Mouse (Mus musculus): ENCODE results near the gene Gm10260. TPM values are rescaled to one million over a fixed set of nuclear protein-coding genes. Genes with fewer than 3 reads are reported as not detected.

Gm10260 gene
- total and polyA plus RNA-seq, 3 experiments = 1.6 to 24.5 (median 24.1) TPM

GRCm38 (mm10) chr13:97774740-97775425, 14.5 kb upstream of the Gm10260 start:
- ATAC-seq (ENCODE audit: extremely low read depth, insufficient number of reproducible peaks, low FRiP score, poor library complexity, severe bottlenecking) (no peak), DNase-seq (ENCODE audit: low spot score) (no peak)
- TF ChIP-seq GATA2 (IDR thresholded peaks at IDR 0.05; ENCODE audit: borderline replicate concordance, low read depth, low read length) (no peak), TAL1 (conservative IDR thresholded peaks at IDR 0.05; ENCODE audit: low read depth, low read length) (no peak), GATA1 (IDR thresholded peaks at IDR 0.05; ENCODE audit: borderline replicate concordance, low read length) (no peak), CTCF (IDR thresholded peaks at IDR 0.05; ENCODE audit: low read depth, low read length) (no peak), POLR2AphosphoS5 (IDR thresholded peaks at IDR 0.05; ENCODE audit: insufficient replicate concordance, low read depth, low read length) (no peak)
- no peaks in the 10 kb centered on the region for H3K27me3 ChIP-seq (ENCODE audit: insufficient read depth, low read length)
- H3K9me3 ChIP-seq (replicated peaks) = peaks cover 3% of the 10 kb centered on the region
- no peaks in the 10 kb centered on the region for H3K36me3 ChIP-seq (replicated peaks)
- H3K4me1 ChIP-seq (ENCODE audit: insufficient read depth, low read depth, low read length) = peaks cover 60% of the 10 kb centered on the region
- no peak overlapping the region for H3K4me3 ChIP-seq (ENCODE audit: low read depth, low read length)

GRCm38 (mm10) chr13:97769205-97769604, 8.8 kb upstream of the Gm10260 start:
- no peak overlapping the region for H3K4me3 ChIP-seq (ENCODE audit: low read depth, low read length)
- TF ChIP-seq TAL1 (conservative IDR thresholded peaks at IDR 0.05; ENCODE audit: low read depth, low read length) (no peak), GATA1 (IDR thresholded peaks at IDR 0.05; ENCODE audit: borderline replicate concordance, low read length) (no peak), CTCF (IDR thresholded peaks at IDR 0.05; ENCODE audit: low read depth, low read length) (no peak), POLR2AphosphoS5 (IDR thresholded peaks at IDR 0.05; ENCODE audit: insufficient replicate concordance, low read depth, low read length) (no peak), GATA2 (IDR thresholded peaks at IDR 0.05; ENCODE audit: borderline replicate concordance, low read depth, low read length) (no peak)

GRCm38 (mm10) chr13:97768803-97769202, 8.4 kb upstream of the Gm10260 start:
- no peak for ATAC-seq (ENCODE audit: extremely low read depth, insufficient number of reproducible peaks, low FRiP score, poor library complexity, severe bottlenecking)
- Histone ChIP-seq H3K27me3 (ENCODE audit: insufficient read depth, low read length) (no peaks in the 10 kb centered on the region), H3K9me3 (replicated peaks) (peaks cover 3% of the 10 kb centered on the region), H3K4me1 (ENCODE audit: insufficient read depth, low read depth, low read length) (peaks cover 38% of the 10 kb centered on the region), H3K4me3 (ENCODE audit: low read depth, low read length) (no peak overlapping the region), H3K36me3 (replicated peaks) (no peaks in the 10 kb centered on the region)
- TF ChIP-seq CTCF (IDR thresholded peaks at IDR 0.05; ENCODE audit: low read depth, low read length) = no peak
- no peak for TF ChIP-seq GATA2 (IDR thresholded peaks at IDR 0.05; ENCODE audit: borderline replicate concordance, low read depth, low read length)
- no peak for TF ChIP-seq POLR2AphosphoS5 (IDR thresholded peaks at IDR 0.05; ENCODE audit: insufficient replicate concordance, low read depth, low read length)
- no peak for TF ChIP-seq GATA1 (IDR thresholded peaks at IDR 0.05; ENCODE audit: borderline replicate concordance, low read length)
- TF ChIP-seq TAL1 (conservative IDR thresholded peaks at IDR 0.05; ENCODE audit: low read depth, low read length) = no peak
- no peak for DNase-seq (ENCODE audit: low spot score)

More at GRCm38 (mm10) chr13:97769205-97769604, 8.8 kb upstream of the Gm10260 start:
- ATAC-seq (ENCODE audit: extremely low read depth, insufficient number of reproducible peaks, low FRiP score, poor library complexity, severe bottlenecking) = no peak
- no peaks in the 10 kb centered on the region for H3K36me3 ChIP-seq (replicated peaks)
- no peak for DNase-seq (ENCODE audit: low spot score)
- peaks cover 3% of the 10 kb centered on the region for H3K9me3 ChIP-seq (replicated peaks)
- peaks cover 40% of the 10 kb centered on the region for H3K4me1 ChIP-seq (ENCODE audit: insufficient read depth, low read depth, low read length)
- H3K27me3 ChIP-seq (ENCODE audit: insufficient read depth, low read length) = no peaks in the 10 kb centered on the region

GRCm38 (mm10) chr13:97768046-97768682, 7.7 kb upstream of the Gm10260 start:
- ATAC-seq (ENCODE audit: extremely low read depth, insufficient number of reproducible peaks, low FRiP score, poor library complexity, severe bottlenecking) (no peak), DNase-seq (ENCODE audit: low spot score) (no peak)
- TF ChIP-seq POLR2AphosphoS5 (IDR thresholded peaks at IDR 0.05; ENCODE audit: insufficient replicate concordance, low read depth, low read length) = no peak
- no peak for TF ChIP-seq CTCF (IDR thresholded peaks at IDR 0.05; ENCODE audit: low read depth, low read length)
- no peak for TF ChIP-seq GATA2 (IDR thresholded peaks at IDR 0.05; ENCODE audit: borderline replicate concordance, low read depth, low read length)
- no peak for TF ChIP-seq GATA1 (IDR thresholded peaks at IDR 0.05; ENCODE audit: borderline replicate concordance, low read length)
- TF ChIP-seq TAL1 (conservative IDR thresholded peaks at IDR 0.05; ENCODE audit: low read depth, low read length) = no peak
- no peaks in the 10 kb centered on the region for H3K36me3 ChIP-seq (replicated peaks)
- H3K4me3 ChIP-seq (ENCODE audit: low read depth, low read length) = no peak overlapping the region
- H3K4me1 ChIP-seq (ENCODE audit: insufficient read depth, low read depth, low read length) = peaks cover 37% of the 10 kb centered on the region
- no peaks in the 10 kb centered on the region for H3K27me3 ChIP-seq (ENCODE audit: insufficient read depth, low read length)
- peaks cover 3% of the 10 kb centered on the region for H3K9me3 ChIP-seq (replicated peaks)

- no peaks in the 10 kb centered on the region for H3K9me3 ChIP-seq (replicated peaks)
- no peak for TF ChIP-seq POLR2AphosphoS5 (IDR thresholded peaks at IDR 0.05; ENCODE audit: insufficient replicate concordance, low read depth, low read length)
- ATAC-seq (ENCODE audit: extremely low read depth, insufficient number of reproducible peaks, low FRiP score, poor library complexity, severe bottlenecking) (no peak), DNase-seq (ENCODE audit: low spot score) (no peak)
- no peaks in the 10 kb centered on the region for H3K36me3 ChIP-seq (replicated peaks)
- no peaks in the 10 kb centered on the region for H3K27me3 ChIP-seq (ENCODE audit: insufficient read depth, low read length)
- peaks cover 39% of the 10 kb centered on the region for H3K4me1 ChIP-seq (ENCODE audit: insufficient read depth, low read depth, low read length)
- H3K4me3 ChIP-seq (ENCODE audit: low read depth, low read length) = no peak overlapping the region
Measured at GRCm38 (mm10) chr13:97766600-97766999, 6.2 kb upstream of the Gm10260 start.

GRCm38 (mm10) chr13:97765913-97766312, 5.5 kb upstream of the Gm10260 start:
- peak; percentile 66 for TF ChIP-seq TAL1 (conservative IDR thresholded peaks at IDR 0.05; ENCODE audit: low read depth, low read length)
- no peak for TF ChIP-seq CTCF (IDR thresholded peaks at IDR 0.05; ENCODE audit: low read depth, low read length)
- Histone ChIP-seq H3K27me3 (ENCODE audit: insufficient read depth, low read length) (no peaks in the 10 kb centered on the region), H3K36me3 (replicated peaks) (no peaks in the 10 kb centered on the region), H3K4me1 (ENCODE audit: insufficient read depth, low read depth, low read length) (peaks cover 43% of the 10 kb centered on the region), H3K9me3 (replicated peaks) (no peaks in the 10 kb centered on the region), H3K4me3 (ENCODE audit: low read depth, low read length) (no peak overlapping the region)
- ATAC-seq (ENCODE audit: extremely low read depth, insufficient number of reproducible peaks, low FRiP score, poor library complexity, severe bottlenecking) (peak; percentile 45), DNase-seq (ENCODE audit: low spot score) (no peak)

Measured in G1E (cell line).